Mouse (Mus musculus) midbrain, embryonic 10.5 days (tissue): Measurements from ENCODE around the gene Mrps6. TPM values are rescaled to one million over a fixed set of nuclear protein-coding genes. Genes with fewer than 3 reads are reported as not detected.

ENCODE experiments used
- DNase-seq: peaks from one replicate; pipeline ENCODE4 v3.0.0-alpha.2; 2017; ENCODE audit warnings: low spot score
- H3K27ac ChIP-seq: fragments of 300-500 bp; sonication (generic); replicated peaks from 2 replicates; pipeline ENCODE4 v1.5.1; 2016; ENCODE audit warnings: mild to moderate bottlenecking
- H3K27me3 ChIP-seq: fragments of 300-500 bp; sonication (generic); 2 replicates; pipeline ENCODE4 v1.6.1; 2016; ENCODE audit warnings: low read depth, mild to moderate bottlenecking; ENCODE audit not compliant: poor library complexity, severe bottlenecking
- H3K36me3 ChIP-seq: fragments of 300-500 bp; sonication (generic); 2 replicates; pipeline ENCODE4 v1.6.1; 2016; ENCODE audit warnings: mild to moderate bottlenecking, moderate library complexity
- H3K4me1 ChIP-seq: fragments of 300-500 bp; sonication (generic); 2 replicates; pipeline ENCODE4 v1.6.1; 2016
- H3K4me3 ChIP-seq: fragments of 300-500 bp; sonication (generic); 2 replicates; pipeline ENCODE4 v1.5.1; 2016; ENCODE audit warnings: mild to moderate bottlenecking, moderate library complexity
- H3K9me3 ChIP-seq: fragments of 300-500 bp; sonication (generic); replicated peaks from 2 replicates; pipeline ENCODE4 v1.6.1; 2016; ENCODE audit warnings: mild to moderate bottlenecking
- WGBS: fragments of 180-500 bp; shearing (Covaris S2); methylation state at CpG from one replicate; pipeline ENCODE4 v1.1.7; 2016; 5-methylcytosine and 5-hydroxymethylcytosine counted together
- polyA plus RNA-seq: library from polyadenylated mRNA; unstranded; fragments of >200 nt; fragmentation: Nextera tagmentation; extraction: Ambion mirVana; gene quantifications from 2 replicates; pipeline ENCODE4 v1.2.1, GENCODE M21; 2016

Gene Mrps6
- polyA plus RNA-seq, 1 experiment from 2014 or later: 133 TPM

- 78% methylated on average over 5 of the region's 5 CpGs for WGBS
- H3K27ac ChIP-seq: peak overlapping the region; percentile 60
Observed at GRCm38 (mm10) chr16:92114706-92115241, 56.7 kb downstream of the Mrps6 start.

GRCm38 (mm10) chr16:92115611-92116421 is 57.7 kb downstream of the Mrps6 start:
- Histone ChIP-seq H3K4me3 (peak overlapping the region; percentile 28; the same call in 1 of the 2 replicates), H3K27me3 (no peaks in the 10 kb centered on the region), H3K36me3 (peaks cover 25% of the 10 kb centered on the region), H3K9me3 (no peaks in the 10 kb centered on the region), H3K27ac (peak overlapping the region; percentile 60), H3K4me1 (peaks cover 35% of the 10 kb centered on the region)
- DNase-seq: no peak
- 35% methylated on average over 20 of the region's 20 CpGs for WGBS

More at GRCm38 (mm10) chr16:92114706-92115241, 56.7 kb downstream of the Mrps6 start:
- H3K36me3 ChIP-seq: peaks cover 25% of the 10 kb centered on the region
- H3K27me3 ChIP-seq: no peaks in the 10 kb centered on the region
- H3K4me1 ChIP-seq: peaks cover 35% of the 10 kb centered on the region
- no peak for DNase-seq
- H3K9me3 ChIP-seq: no peaks in the 10 kb centered on the region
- no peak overlapping the region for H3K4me3 ChIP-seq

- no peak overlapping the region for H3K27ac ChIP-seq
- H3K4me3 ChIP-seq: no peak overlapping the region
- peaks cover 39% of the 10 kb centered on the region for H3K4me1 ChIP-seq
- 82% methylated on average over 9 of the region's 9 CpGs for WGBS
- no peaks in the 10 kb centered on the region for H3K27me3 ChIP-seq
- H3K36me3 ChIP-seq: peaks cover 12% of the 10 kb centered on the region
- no peaks in the 10 kb centered on the region for H3K9me3 ChIP-seq
- no peak for DNase-seq
Observed at GRCm38 (mm10) chr16:92117337-92118209, 59.5 kb downstream of the Mrps6 start.

- H3K27ac ChIP-seq: no peak overlapping the region
- peaks cover 39% of the 10 kb centered on the region for H3K4me1 ChIP-seq
- H3K27me3 ChIP-seq: no peaks in the 10 kb centered on the region
- 77% methylated on average over 13 of the region's 13 CpGs for WGBS
- peaks cover 1% of the 10 kb centered on the region; the same call in 1 of the 2 replicates for H3K9me3 ChIP-seq
- DNase-seq: no peak
- H3K4me3 ChIP-seq: no peak overlapping the region
- H3K36me3 ChIP-seq: no peaks in the 10 kb centered on the region
Observed at GRCm38 (mm10) chr16:92119013-92119515, 61.0 kb downstream of the Mrps6 start.

- peaks cover 13% of the 10 kb centered on the region for H3K9me3 ChIP-seq
- peaks cover 21% of the 10 kb centered on the region for H3K4me1 ChIP-seq
- no peaks in the 10 kb centered on the region for H3K36me3 ChIP-seq
- H3K27ac ChIP-seq: no peak overlapping the region
- no peak overlapping the region for H3K4me3 ChIP-seq
- 74% methylated on average over 17 of the region's 17 CpGs for WGBS
- no peak for DNase-seq
- H3K27me3 ChIP-seq: no peaks in the 10 kb centered on the region
Observed at GRCm38 (mm10) chr16:92120899-92121531, 62.9 kb downstream of the Mrps6 start.

- no peaks in the 10 kb centered on the region for H3K36me3 ChIP-seq
- peaks cover 13% of the 10 kb centered on the region for H3K9me3 ChIP-seq
- DNase-seq: no peak
- H3K27ac ChIP-seq: no peak overlapping the region
- no peaks in the 10 kb centered on the region for H3K27me3 ChIP-seq
- H3K4me3 ChIP-seq: no peak overlapping the region
- 58% methylated on average over 4 of the region's 4 CpGs for WGBS
- no peaks in the 10 kb centered on the region for H3K4me1 ChIP-seq
Observed at GRCm38 (mm10) chr16:92127226-92127625, 69.2 kb downstream of the Mrps6 start.

- WGBS: 83% methylated on average over 5 of the region's 5 CpGs
- no peaks in the 10 kb centered on the region for H3K4me1 ChIP-seq
- H3K27ac ChIP-seq: no peak overlapping the region
- H3K9me3 ChIP-seq: peaks cover 13% of the 10 kb centered on the region
- no peaks in the 10 kb centered on the region for H3K36me3 ChIP-seq
- H3K27me3 ChIP-seq: no peaks in the 10 kb centered on the region
- DNase-seq: no peak
- no peak overlapping the region for H3K4me3 ChIP-seq
Observed at GRCm38 (mm10) chr16:92127666-92128065, 69.6 kb downstream of the Mrps6 start.

GRCm38 (mm10) chr16:92129843-92130242 is 71.8 kb downstream of the Mrps6 start:
- 91% methylated on average over 8 of the region's 8 CpGs for WGBS

GRCm38 (mm10) chr16:92132511-92132910 is 74.4 kb downstream of the Mrps6 start:
- Histone ChIP-seq H3K36me3 (no peaks in the 10 kb centered on the region), H3K27me3 (no peaks in the 10 kb centered on the region), H3K4me1 (no peaks in the 10 kb centered on the region), H3K4me3 (no peak overlapping the region), H3K27ac (no peak overlapping the region), H3K9me3 (no peaks in the 10 kb centered on the region; the same call in 1 of the 2 replicates)
- 88% methylated on average over 4 of the region's 4 CpGs for WGBS
- DNase-seq: no peak

More at GRCm38 (mm10) chr16:92129843-92130242, 71.8 kb downstream of the Mrps6 start:
- peaks cover 4% of the 10 kb centered on the region for H3K9me3 ChIP-seq
- no peak for DNase-seq
- H3K4me1 ChIP-seq: no peaks in the 10 kb centered on the region
- no peaks in the 10 kb centered on the region for H3K27me3 ChIP-seq
- H3K4me3 ChIP-seq: no peak overlapping the region
- H3K36me3 ChIP-seq: no peaks in the 10 kb centered on the region
- H3K27ac ChIP-seq: no peak overlapping the region

GRCm38 (mm10) chr16:92134148-92134764 is 76.2 kb downstream of the Mrps6 start:
- Histone ChIP-seq H3K27me3 (no peaks in the 10 kb centered on the region), H3K9me3 (no peaks in the 10 kb centered on the region; the same call in 1 of the 2 replicates), H3K36me3 (no peaks in the 10 kb centered on the region), H3K4me3 (no peak overlapping the region), H3K27ac (no peak overlapping the region), H3K4me1 (peaks cover 10% of the 10 kb centered on the region)
- DNase-seq: no peak
- WGBS: 93% methylated on average over 11 of the region's 11 CpGs

- peaks cover 28% of the 10 kb centered on the region for H3K4me1 ChIP-seq
- DNase-seq: no peak
- no peaks in the 10 kb centered on the region for H3K36me3 ChIP-seq
- H3K4me3 ChIP-seq: no peak overlapping the region
- H3K9me3 ChIP-seq: no peaks in the 10 kb centered on the region; the same call in 1 of the 2 replicates
- 89% methylated on average over 15 of the region's 15 CpGs for WGBS
- no peaks in the 10 kb centered on the region for H3K27me3 ChIP-seq
- H3K27ac ChIP-seq: no peak overlapping the region
Observed at GRCm38 (mm10) chr16:92136275-92136674, 78.2 kb downstream of the Mrps6 start.
